Mouse (Mus musculus): ENCODE measurements at regions not wholly inside any gene's neighbourhood (a gene's known extent, or its start where the extent isn't known, plus 50 kb on each side); places are given as distances from the start of the nearest gene placed in this dataset.

- TF ChIP-seq GATA1 (IDR thresholded peaks at IDR 0.05; ENCODE audit: borderline replicate concordance, low read length) = no peak
- no peak for TF ChIP-seq FLI1 (IDR thresholded peaks at IDR 0.05; ENCODE audit: low read length)
Observed at GRCm38 (mm10) chr4:56102314-56102713, 570.0 kb upstream of the Klf4 start.
